Mouse (Mus musculus) E14TG2a.4 (cell line): ENCODE measurements around the gene Cbln3.

ENCODE experiments used
- CTCF ChIP-seq: conservative IDR thresholded peaks from 2 replicates; pipeline ENCODE4 v1.5.1; 2014; ENCODE audit warnings: low read length
- POU5F1 ChIP-seq: IDR thresholded peaks from 2 replicates; pipeline ENCODE4 v1.6.1; 2014; ENCODE audit warnings: low read length, borderline replicate concordance

- no peak for TF ChIP-seq CTCF
- TF ChIP-seq POU5F1, result no peak
Observed at GRCm38 (mm10) chr14:55833126-55833525, 51.1 kb downstream of the Cbln3 start.
